Comparison of ENCODE assay signal across 9 mouse cellular contexts in genomic region chr4:57901210-57901609, GRCm38 (mm10). TPM values are rescaled to one million over a fixed set of nuclear protein-coding genes. Genes with fewer than 3 reads are reported as not detected.
DNase-seq lines count a peak whose midpoint lies in the region; ATAC-seq and TF ChIP-seq lines count a peak whose summit lies in the region.
"Had no signal": no experiment of that assay in that cellular context is flagged by ENCODE, and none has a peak within 500 bp of the region (broad histone marks: within the 10 kb centered on the region; RNA-seq: fewer than 3 reads in every experiment).

No protein-coding gene starts in this region.

- TF ChIP-seq CTCF in forebrain, postnatal 0 days (IDR thresholded peaks at IDR 0.05; ENCODE audit: low read depth): peak; percentile 83

- 5% methylated on average over 4 of the region's 4 CpGs for WGBS in forebrain, postnatal 0 days
- 8% methylated on average over 4 of the region's 4 CpGs for WGBS in neural tube, embryonic 14.5 days

- no peak overlapping the region for H3K9ac ChIP-seq in forebrain, postnatal 0 days
- no peak overlapping the region for H3K9ac ChIP-seq in neural tube, embryonic 14.5 days (replicated peaks; ENCODE audit: low read depth, low read length)
- H3K9ac ChIP-seq: embryonic facial prominence, embryonic 15.5 days had no signal

- H3K36me3 ChIP-seq in forebrain, postnatal 0 days (ENCODE audit: insufficient read depth): no peaks in the 10 kb centered on the region
- no peaks in the 10 kb centered on the region for H3K36me3 ChIP-seq in neural tube, embryonic 14.5 days (ENCODE audit: control insufficient read depth, insufficient read depth, low read length)

- H3K4me3 ChIP-seq in forebrain, postnatal 0 days (ENCODE audit: low read depth, low read length): no peak overlapping the region
- H3K4me3 ChIP-seq in neural tube, embryonic 14.5 days (ENCODE audit: low read depth, low read length): no peak overlapping the region
- H3K4me3 ChIP-seq: embryonic facial prominence, embryonic 15.5 days had no signal

- H3K4me2 ChIP-seq in forebrain, postnatal 0 days (ENCODE audit: low read depth): no peak overlapping the region
- H3K4me2 ChIP-seq in neural tube, embryonic 14.5 days (ENCODE audit: low read depth, low read length): no peak overlapping the region
- H3K4me2 ChIP-seq: embryonic facial prominence, embryonic 15.5 days had no signal

- peak; percentile 54 for DNase-seq in kidney, adult 9 months
- no peak for DNase-seq in kidney, adult 11 months
- peak; percentile 69 for DNase-seq in adrenal gland, postnatal 10 days
- peak; percentile 64 for DNase-seq in forebrain, postnatal 0 days
- DNase-seq in kidney, postnatal 4 days: peak; percentile 78 to 81
- no peak for DNase-seq in Muller cell, postnatal 12 days (ENCODE audit: inconsistent ontology term)

- H3K4me1 ChIP-seq in forebrain, postnatal 0 days (ENCODE audit: insufficient read depth): no peaks in the 10 kb centered on the region
- no peaks in the 10 kb centered on the region for H3K4me1 ChIP-seq in neural tube, embryonic 14.5 days (ENCODE audit: control insufficient read depth, insufficient read depth, low read length)

- H3K27me3 ChIP-seq in forebrain, postnatal 0 days (ENCODE audit: insufficient read depth, low read length): no peaks in the 10 kb centered on the region
- no peaks in the 10 kb centered on the region for H3K27me3 ChIP-seq in neural tube, embryonic 14.5 days (ENCODE audit: control insufficient read depth, insufficient read depth, low read length)
- H3K27me3 ChIP-seq: embryonic facial prominence, embryonic 15.5 days had no signal

- peak; percentile 75 for ATAC-seq in CD4-positive, CD25-positive, alpha-beta regulatory T cell, adult 4 months
- ATAC-seq in forebrain, postnatal 0 days: peak; percentile 64
- ATAC-seq in neural tube, embryonic 14.5 days (ENCODE audit: low read depth): peak; percentile 65; the same call in 1 of the 2 replicates

- no peaks in the 10 kb centered on the region for H3K9me3 ChIP-seq in forebrain, postnatal 0 days (ENCODE audit: low read length)
- no peaks in the 10 kb centered on the region for H3K9me3 ChIP-seq in neural tube, embryonic 14.5 days (ENCODE audit: control insufficient read depth, low read length)
- H3K9me3 ChIP-seq: embryonic facial prominence, embryonic 15.5 days had no signal

- no peak overlapping the region for H3K27ac ChIP-seq in forebrain, postnatal 0 days (ENCODE audit: low read depth, low read length)
- H3K27ac ChIP-seq in neural tube, embryonic 14.5 days (ENCODE audit: low read depth, low read length): no peak overlapping the region
- H3K27ac ChIP-seq: embryonic facial prominence, embryonic 15.5 days had no signal

RNA-seq across cellular contexts. Expression of gene D630039A03Rik, which starts 14.9 kb away (rescaled TPM):
- 10 to 100 TPM in 1 of 2 experiments, 1 to 10 TPM in 1; 9.2 to 13.9 TPM for polyA plus RNA-seq in CD4-positive, CD25-positive, alpha-beta regulatory T cell, adult 4 months (2017; shearing (Covaris generic))
- 1 to 10 TPM; 6.3 to 6.7 TPM for total RNA-seq in adrenal gland, postnatal 10 days (2021)
- 0.29 TPM in 1 of 2 replicates, not detected in the other for total RNA-seq in forebrain, postnatal 0 days (2014; rRNA removed)
- not detected in 2 replicates for polyA plus RNA-seq in forebrain, postnatal 0 days (2015; fragmentation: Nextera tagmentation; extraction: Ambion mirVana)
- 0.33 and 0.39 TPM in 2 replicates for polyA plus RNA-seq in neural tube, embryonic 14.5 days (2014; fragmentation: Nextera tagmentation; extraction: Ambion mirVana)

RNA-seq across cellular contexts. Expression of gene Txn1, which starts 55.0 kb away (rescaled TPM):
- polyA plus RNA-seq in CD4-positive, CD25-positive, alpha-beta regulatory T cell, adult 4 months (2017; shearing (Covaris generic)): 100 to 1,000 TPM in 1 of 2 experiments, 10 to 100 TPM in 1; 96.6 to 129 TPM
- 100 to 1,000 TPM; 234 to 247 TPM for total RNA-seq in adrenal gland, postnatal 10 days (2021)
- total RNA-seq in forebrain, postnatal 0 days (2014; rRNA removed): 92.1 and 115 TPM in 2 replicates
- 340 and 365 TPM in 2 replicates for polyA plus RNA-seq in forebrain, postnatal 0 days (2015; fragmentation: Nextera tagmentation; extraction: Ambion mirVana)
- 272 and 294 TPM in 2 replicates for polyA plus RNA-seq in neural tube, embryonic 14.5 days (2014; fragmentation: Nextera tagmentation; extraction: Ambion mirVana)

Comparison
In these comparisons a context has a peak if more than half of its experiments do, and no peak if none do; other contexts are left out.
1. DNase-seq: peak in kidney, adult 9 months (single experiment), adrenal gland, postnatal 10 days (single experiment), forebrain, postnatal 0 days (single experiment) and kidney, postnatal 4 days (2 of 2); none in kidney, adult 11 months (single experiment) and Muller cell, postnatal 12 days (single experiment).
2. Peak in every context shown above with its lines, with median percentiles within 50 percentile points of each other: ATAC-seq.